Mouse (Mus musculus) liver, embryonic 14.5 days (tissue): ENCODE data around the gene Eml1. TPM values are rescaled to one million over a fixed set of nuclear protein-coding genes. Genes with fewer than 3 reads are reported as not detected.

Experiments used
- ATAC-seq: fragments of 200-750 bp; cut with Nextera tagmentation; 2 replicates; pipeline ENCODE4 v1.8.0; 2017; ENCODE audit warnings: moderate number of reproducible peaks, mild to moderate bottlenecking, moderate library complexity; ENCODE audit not compliant: insufficient read depth
- DNase-seq, 3 experiments: peaks; one replicate each; pipeline ENCODE4 v3.0.0-alpha.2; 2012 to 2013; ENCODE audit warnings: low read depth in 3 of 3, low spot score in 3 of 3
- H3K27ac ChIP-seq: fragments of 300-500 bp; sonication (generic); 2 replicates; pipeline ENCODE4 v1.5.1; 2014; ENCODE audit warnings: moderate library complexity, mild to moderate bottlenecking, control low read depth, inconsistent platforms
- H3K27me3 ChIP-seq: fragments of 300-500 bp; sonication (generic); 2 replicates; pipeline ENCODE4 v1.6.1; 2014; ENCODE audit warnings: mild to moderate bottlenecking, low read length, moderate library complexity; ENCODE audit not compliant: control insufficient read depth, insufficient read depth
- H3K36me3 ChIP-seq: fragments of 300-500 bp; sonication (generic); replicated peaks from 2 replicates; pipeline ENCODE4 v1.6.1; 2014; ENCODE audit warnings: low read depth; ENCODE audit not compliant: control insufficient read depth, insufficient read depth
- H3K4me1 ChIP-seq, 2 experiments: fragments of 200-500 bp in 1 of 2; fragments of 300-500 bp in 1 of 2; sonication (generic) in 1 of 2; replicated peaks; 2 replicates each; pipeline ENCODE4 v1.6.1; 2012 to 2014; ENCODE audit warnings: antibody characterized with exemption in 1 of 2, inconsistent platforms in 1 of 2, low read length in 1 of 2; ENCODE audit not compliant: control insufficient read depth in 2 of 2, insufficient read depth in 2 of 2
- H3K4me2 ChIP-seq: fragments of 300-500 bp; sonication (generic); 2 replicates; pipeline ENCODE4 v1.6.1; 2014; ENCODE audit warnings: low read depth, mild to moderate bottlenecking, control low read depth, moderate library complexity
- H3K4me3 ChIP-seq, 2 experiments: fragments of 200-500 bp in 1 of 2; fragments of 300-500 bp in 1 of 2; sonication (generic) in 1 of 2; 2 replicates each; pipeline ENCODE4 v1.5.1; 2012 to 2014; ENCODE audit warnings: low read depth in 2 of 2, low read length in 2 of 2, mild to moderate bottlenecking in 2 of 2, control low read depth in 1 of 2, inconsistent platforms in 1 of 2, moderate library complexity in 1 of 2; ENCODE audit not compliant: insufficient read depth in 1 of 2
- H3K9ac ChIP-seq: fragments of 300-500 bp; sonication (generic); replicated peaks from 2 replicates; pipeline ENCODE4 v1.6.1; 2014; ENCODE audit warnings: mild to moderate bottlenecking, control low read depth, moderate library complexity
- H3K9me3 ChIP-seq: fragments of 300-500 bp; sonication (generic); 2 replicates; pipeline ENCODE4 v1.6.1; 2016; ENCODE audit warnings: low read length, mixed read lengths; ENCODE audit not compliant: control insufficient read depth
- CTCF ChIP-seq: IDR thresholded peaks from 2 replicates; pipeline ENCODE4 v1.5.1; 2016; ENCODE audit warnings: antibody characterized with exemption, low read depth, control low read depth
- EP300 ChIP-seq: IDR thresholded peaks from 2 replicates; pipeline ENCODE4 v1.6.1; 2016; ENCODE audit warnings: antibody characterized with exemption, low read depth
- WGBS: fragments of 180-500 bp; shearing (Covaris S2); extraction: QIAGEN DNeasy Blood & Tissue Kit; methylation state at CpG from one replicate; pipeline ENCODE4 v1.1.7; 2014; ENCODE audit not compliant: insufficient replicate concordance; 5-methylcytosine and 5-hydroxymethylcytosine counted together
- polyA plus RNA-seq, 2 experiments: library from polyadenylated mRNA; depleted of rRNA in 1 of 2; stranded (reverse) in 1 of 2; unstranded in 1 of 2; fragments of >200 nt; fragmentation: Nextera tagmentation in 1 of 2; extraction: Ambion mirVana in 1 of 2; gene quantifications; 2 replicates each; pipeline versions ENCODE4 v1.2.1 to v1.2.3; 2012 to 2014

Eml1 gene
- polyA plus RNA-seq, 2 experiments, result 2.5 to 3.3 TPM

DNA sequence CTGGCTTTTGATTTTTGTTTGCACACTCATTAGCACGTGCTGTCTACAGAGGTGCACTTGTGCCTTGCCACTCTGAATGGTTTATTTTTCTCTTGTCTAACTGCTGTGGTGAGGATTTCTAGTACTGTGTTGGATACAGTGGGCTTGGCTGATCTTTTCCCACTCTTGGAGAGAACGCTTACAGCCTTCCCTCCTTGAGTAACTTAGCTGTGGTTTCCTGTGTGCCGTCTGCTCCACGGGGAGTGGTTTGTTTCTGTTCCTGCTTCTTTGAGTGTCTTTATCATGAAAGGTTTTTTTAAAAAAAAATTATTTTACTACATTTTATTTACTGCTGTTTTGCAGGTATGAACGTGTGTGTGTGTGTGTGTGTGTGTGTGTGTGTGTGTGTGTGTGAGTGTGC is 108.0 kb downstream of the Eml1 start:
- Histone ChIP-seq H3K4me3 (no peak overlapping the region), H3K36me3 (no peaks in the 10 kb centered on the region), H3K9ac (no peak overlapping the region), H3K4me1 (no peaks in the 10 kb centered on the region), H3K9me3 (no peaks in the 10 kb centered on the region), H3K27me3 (no peaks in the 10 kb centered on the region), H3K27ac (no peak overlapping the region), H3K4me2 (no peak overlapping the region)
- ATAC-seq, result no peak
- TF ChIP-seq EP300 (no peak), CTCF (no peak)
- DNase-seq, result no peak
- 30% methylated on average over 5 of the region's 5 CpGs for WGBS

GRCm38 (mm10) chr12:108480704-108481365 is 110.1 kb downstream of the Eml1 start:
- Histone ChIP-seq H3K4me3 (no peak overlapping the region), H3K27ac (no peak overlapping the region), H3K4me1 (no peaks in the 10 kb centered on the region), H3K27me3 (no peaks in the 10 kb centered on the region), H3K36me3 (no peaks in the 10 kb centered on the region), H3K9me3 (no peaks in the 10 kb centered on the region), H3K4me2 (no peak overlapping the region), H3K9ac (no peak overlapping the region)
- DNase-seq, result no peak
- 38% methylated on average over 9 of the region's 9 CpGs for WGBS
- no peak for TF ChIP-seq CTCF
- no peak for TF ChIP-seq EP300
- ATAC-seq, result no peak

- Histone ChIP-seq H3K27me3 (no peaks in the 10 kb centered on the region), H3K4me1 (no peaks in the 10 kb centered on the region), H3K9me3 (no peaks in the 10 kb centered on the region), H3K27ac (no peak overlapping the region), H3K36me3 (no peaks in the 10 kb centered on the region), H3K4me3 (no peak overlapping the region), H3K9ac (no peak overlapping the region), H3K4me2 (no peak overlapping the region)
- 45% methylated on average over 5 of the region's 5 CpGs for WGBS
- DNase-seq (no peak), ATAC-seq (no peak)
- no peak for TF ChIP-seq EP300
- TF ChIP-seq CTCF, result no peak
These were observed 118.3 kb downstream of the Eml1 start for GRCm38 (mm10) chr12:108489076-108489475.

DNA sequence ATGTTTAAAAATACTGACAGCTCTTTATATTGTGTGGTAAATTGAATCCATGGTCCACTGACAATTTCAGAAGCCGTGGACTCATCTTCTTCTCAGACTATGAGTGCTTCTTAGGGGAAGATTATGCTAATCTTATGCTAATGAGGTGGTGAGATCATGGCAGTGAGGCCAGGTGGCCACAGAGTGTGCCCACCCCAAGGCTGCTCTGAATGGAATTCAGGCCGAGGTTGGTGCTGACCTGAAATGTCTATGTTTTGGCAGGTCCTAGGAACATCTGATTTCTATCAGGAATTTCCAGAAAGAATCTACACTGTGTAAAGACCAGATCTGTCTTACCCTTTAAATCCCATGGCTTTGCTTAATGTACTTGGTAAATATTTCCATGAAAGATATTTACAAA is 119.0 kb downstream of the Eml1 start:
- H3K4me2 ChIP-seq, result no peak overlapping the region
- ATAC-seq (no peak), DNase-seq (no peak)
- TF ChIP-seq CTCF, result no peak
- no peak for TF ChIP-seq EP300
- no peak overlapping the region for H3K9ac ChIP-seq
- H3K4me1 ChIP-seq, result no peaks in the 10 kb centered on the region
- no peak overlapping the region for H3K27ac ChIP-seq
- H3K9me3 ChIP-seq, result no peaks in the 10 kb centered on the region
- 43% methylated on average over 2 of the region's 2 CpGs for WGBS
- H3K27me3 ChIP-seq, result no peaks in the 10 kb centered on the region
- no peaks in the 10 kb centered on the region for H3K36me3 ChIP-seq
- H3K4me3 ChIP-seq, result no peak overlapping the region

DNA sequence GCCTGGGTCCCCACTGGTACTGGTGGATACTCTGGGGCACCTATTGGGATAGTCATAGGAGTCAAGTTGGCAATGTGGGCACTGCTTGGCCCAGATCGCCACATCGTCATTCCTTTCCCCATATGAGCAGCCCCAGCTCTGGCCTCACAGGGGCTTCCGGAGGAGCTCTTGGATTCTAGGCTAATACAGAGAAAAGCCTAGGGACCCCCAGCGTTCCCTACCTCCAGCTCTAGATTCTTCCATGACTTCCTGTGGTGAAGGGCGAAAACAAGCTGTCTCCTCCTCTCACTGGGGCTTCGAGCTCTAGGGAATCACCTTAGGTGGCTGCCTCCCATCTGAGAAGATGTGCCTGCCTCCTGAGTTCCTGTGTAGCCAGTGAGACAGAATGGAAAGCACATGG is 119.6 kb downstream of the Eml1 start:
- no peak for ATAC-seq
- no peaks in the 10 kb centered on the region for H3K4me1 ChIP-seq
- 67% methylated on average over 6 of the region's 6 CpGs for WGBS
- TF ChIP-seq CTCF (no peak), EP300 (no peak)
- no peak overlapping the region for H3K27ac ChIP-seq
- H3K9me3 ChIP-seq, result no peaks in the 10 kb centered on the region
- DNase-seq, result no peak
- no peak overlapping the region for H3K4me3 ChIP-seq
- no peak overlapping the region for H3K9ac ChIP-seq
- H3K4me2 ChIP-seq, result no peak overlapping the region
- no peaks in the 10 kb centered on the region for H3K27me3 ChIP-seq
- H3K36me3 ChIP-seq, result no peaks in the 10 kb centered on the region

DNA sequence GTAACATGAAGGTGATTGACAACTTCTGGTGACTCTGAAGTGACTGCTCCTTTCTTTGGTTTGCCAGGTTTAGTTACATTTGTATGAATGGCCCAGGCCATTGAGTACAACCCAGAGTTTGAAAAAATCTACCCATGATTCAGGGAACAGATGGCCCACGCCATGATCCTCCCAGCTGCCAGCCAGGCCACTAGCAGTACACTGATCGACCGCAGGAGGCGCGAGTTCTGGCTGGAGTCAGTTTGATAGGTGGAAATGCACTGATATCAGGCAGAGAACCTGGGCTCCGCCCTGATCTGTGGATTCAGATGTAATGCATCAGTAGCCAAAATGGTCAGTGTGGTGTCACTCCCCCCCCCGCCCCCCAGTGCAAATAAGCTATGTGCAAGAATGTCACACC is 120.2 kb downstream of the Eml1 start:
- H3K27ac ChIP-seq, result no peak overlapping the region
- 28% methylated on average over 7 of the region's 7 CpGs for WGBS
- TF ChIP-seq CTCF (peak; percentile 48), EP300 (no peak)

More for the DNA sequence above, 120.2 kb downstream of the Eml1 start:
- no peak overlapping the region for H3K4me3 ChIP-seq
- H3K4me2 ChIP-seq, result no peak overlapping the region
- H3K9ac ChIP-seq, result no peak overlapping the region
- ATAC-seq (no peak), DNase-seq (no peak)
- H3K9me3 ChIP-seq, result no peaks in the 10 kb centered on the region
- H3K27me3 ChIP-seq, result no peaks in the 10 kb centered on the region
- H3K4me1 ChIP-seq, result no peaks in the 10 kb centered on the region
- H3K36me3 ChIP-seq, result no peaks in the 10 kb centered on the region
